In genomic region chr11:110028913-110029695, GRCm38 (mm10) we compare ENCODE assay signal across 12 mouse cellular contexts. TPM values are rescaled to one million over a fixed set of nuclear protein-coding genes. Genes with fewer than 3 reads are reported as not detected.
DNase-seq lines count a peak whose midpoint lies in the region; TF ChIP-seq lines count a peak whose summit lies in the region.
"Had no signal": no experiment of that assay in that cellular context is flagged by ENCODE, and none has a peak within 500 bp of the region (broad histone marks: within the 10 kb centered on the region; RNA-seq: fewer than 3 reads in every experiment).

No protein-coding gene starts in this region.

- DNase-seq in heart, adult 2 months: peak; percentile 43 to 63
- DNase-seq in heart, embryonic 10.5 days (ENCODE audit: low spot score): no peak
- peak; percentile 45 for DNase-seq in gastrocnemius, postnatal 25 days
- peak; percentile 23 to 44 for DNase-seq in kidney, postnatal 36 days
- DNase-seq in frontal cortex, postnatal 14 days (ENCODE audit: low spot score in 2 of 2): no peak
- no peak for DNase-seq in thymus, postnatal 0 days (ENCODE audit: low spot score)
- DNase-seq in spleen, adult 18-20 months: no peak
- DNase-seq: cerebellum, postnatal 36 days; thymus, postnatal 25 days had no signal

- H3K79me2 ChIP-seq in heart, adult 2 months (replicated peaks; ENCODE audit: control insufficient read depth, insufficient read depth, low read length): no peaks in the 10 kb centered on the region
- H3K79me2 ChIP-seq in myocyte (ENCODE audit: control insufficient read depth, insufficient read depth): no peaks in the 10 kb centered on the region

- no peaks in the 10 kb centered on the region for H3K9me3 ChIP-seq in heart, embryonic 10.5 days
- H3K9me3 ChIP-seq: heart, embryonic 13.5 days; limb, embryonic 12.5 days had no signal

- H3K4me3 ChIP-seq in heart, adult 2 months: no peak overlapping the region
- H3K4me3 ChIP-seq in heart, embryonic 10.5 days: no peak overlapping the region
- H3K4me3 ChIP-seq in myocyte: no peak overlapping the region
- H3K4me3 ChIP-seq: heart, embryonic 13.5 days; limb, embryonic 12.5 days had no signal

- H3K27me3 ChIP-seq in heart, adult 2 months (ENCODE audit: control insufficient read depth, insufficient read depth, low read length): no peaks in the 10 kb centered on the region
- no peaks in the 10 kb centered on the region for H3K27me3 ChIP-seq in heart, embryonic 10.5 days (ENCODE audit: insufficient read depth, poor library complexity, severe bottlenecking)
- no peaks in the 10 kb centered on the region for H3K27me3 ChIP-seq in myocyte (ENCODE audit: control insufficient read depth, insufficient read depth, insufficient read length)
- H3K27me3 ChIP-seq: heart, embryonic 13.5 days; limb, embryonic 12.5 days had no signal

- no peaks in the 10 kb centered on the region; the same call in 1 of the 2 replicates for H3K4me1 ChIP-seq in heart, adult 2 months (ENCODE audit: control insufficient read depth, insufficient read depth, low read length)
- 0 out of 2 replicates have a peak, but pooled peaks cover 3% of the 10 kb centered on the region for H3K4me1 ChIP-seq in heart, embryonic 10.5 days
- H3K4me1 ChIP-seq: heart, embryonic 13.5 days; limb, embryonic 12.5 days had no signal

- no peak for TF ChIP-seq CTCF in heart, adult 2 months (IDR thresholded peaks at IDR 0.05)

- no peak for TF ChIP-seq POLR2A in heart, adult 2 months (IDR thresholded peaks at IDR 0.05; ENCODE audit: insufficient read depth, low read depth, low read length)
- no peak for TF ChIP-seq POLR2A in myocyte (IDR thresholded peaks at IDR 0.05; ENCODE audit: insufficient read length, low read depth)

- H3K4me2 ChIP-seq in myocyte (ENCODE audit: low read depth): peak overlapping the region; percentile 37
- H3K4me2 ChIP-seq: heart, embryonic 13.5 days; limb, embryonic 12.5 days had no signal

- no peak overlapping the region for H3K27ac ChIP-seq in heart, adult 2 months
- no peak overlapping the region for H3K27ac ChIP-seq in heart, embryonic 10.5 days
- H3K27ac ChIP-seq: heart, embryonic 13.5 days; limb, embryonic 12.5 days had no signal

- intact Hi-C loops in heart, adult 2 months (cut with DNase I): no loop called here

- WGBS in heart, adult 2 months: 45% methylated on average over 7 of the region's 7 CpGs
- WGBS in heart, embryonic 10.5 days: 70% methylated on average over 7 of the region's 7 CpGs

- TF ChIP-seq EP300 in heart, adult 2 months (IDR thresholded peaks at IDR 0.05; ENCODE audit: insufficient read depth, low read depth, low read length): no peak

- H3K36me3 ChIP-seq in heart, adult 2 months (ENCODE audit: control insufficient read depth, insufficient read depth, low read length): no peaks in the 10 kb centered on the region
- no peaks in the 10 kb centered on the region for H3K36me3 ChIP-seq in heart, embryonic 10.5 days
- H3K36me3 ChIP-seq in myocyte (ENCODE audit: control insufficient read depth, insufficient read depth): no peaks in the 10 kb centered on the region
- H3K36me3 ChIP-seq: heart, embryonic 13.5 days; limb, embryonic 12.5 days had no signal

- no peak overlapping the region for H3ac ChIP-seq in myocyte (ENCODE audit: control insufficient read depth, insufficient read length)

- H3K9ac ChIP-seq in heart, adult 2 months (ENCODE audit: low read depth, low read length): no peak overlapping the region
- H3K9ac ChIP-seq: heart, embryonic 13.5 days; limb, embryonic 12.5 days had no signal

TF ChIP-seq in myocyte, 11 proteins besides CTCF, POLR2A, EP300 and RAD21:
- TF ChIP-seq TCF12 (IDR thresholded peaks at IDR 0.05; ENCODE audit: insufficient read depth, poor library complexity, severe bottlenecking) (peak; percentile 27), MYOD1 (IDR thresholded peaks at IDR 0.05; ENCODE audit: control insufficient read depth in 1 of 3, insufficient read length in 2 of 3, low read depth in 2 of 3) (peak in 2 of 3 experiments; percentile 4 to 66), TCF3 (IDR thresholded peaks at IDR 0.05; ENCODE audit: insufficient read length, low read depth) (no peak), MYOG (IDR thresholded peaks at IDR 0.05; ENCODE audit: control insufficient read depth in 1 of 3, insufficient read depth in 1 of 3, insufficient read length in 2 of 3, low read depth in 2 of 3) (peak in 1 of 3 experiments; percentile 51), MAX (IDR thresholded peaks at IDR 0.05; ENCODE audit: low read depth) (peak; percentile 20), USF1 (IDR thresholded peaks at IDR 0.05; ENCODE audit: low read depth) (peak; percentile 54)

RNA-seq across cellular contexts. Expression of gene Abca8b, which starts 33.5 kb away (rescaled TPM):
- total RNA-seq in heart, adult 2 months (2021): 1 to 10 TPM; 6.9 to 8.8 TPM
- polyA plus RNA-seq in heart, adult 2 months (2012; rRNA removed): 2.9 and 6.9 TPM in 2 replicates
- 0.48 and 1.1 TPM in 2 replicates for polyA plus RNA-seq in heart, embryonic 10.5 days (2016; fragmentation: Nextera tagmentation; extraction: Ambion mirVana)
- total RNA-seq in gastrocnemius, postnatal 25 days (2021): 10 to 100 TPM in 1 of 2 experiments, 1 to 10 TPM in 1; 8.8 to 11.9 TPM
- polyA plus RNA-seq in myocyte (2012; fragmentation: generic; extraction: Trizol): 2.1 TPM
- polyA plus RNA-seq in thymus, postnatal 0 days (2015; fragmentation: Nextera tagmentation; extraction: Ambion mirVana): 0.12 and 0.15 TPM in 2 replicates

Comparison
In these comparisons a context has a peak if more than half of its experiments do, and no peak if none do; other contexts are left out.
1. DNase-seq: peak in heart, adult 2 months (2 of 2), gastrocnemius, postnatal 25 days (single experiment) and kidney, postnatal 36 days (2 of 2); none in heart, embryonic 10.5 days (single experiment), frontal cortex, postnatal 14 days (0 of 2), thymus, postnatal 0 days (single experiment) and spleen, adult 18-20 months (0 of 2).